Mouse (Mus musculus) heart, embryonic 11.5 days (tissue): ENCODE measurements around the gene Grm1. TPM values are rescaled to one million over a fixed set of nuclear protein-coding genes. Genes with fewer than 3 reads are reported as not detected.

ENCODE experiments used
- ATAC-seq: fragments of 200-750 bp; cut with Nextera tagmentation; replicated peaks from 2 replicates; pipeline ENCODE4 v1.8.0; 2017; ENCODE audit warnings: moderate library complexity; ENCODE audit not compliant: insufficient number of reproducible peaks, low FRiP score, low TSS enrichment
- H3K27ac ChIP-seq: fragments of 300-500 bp; sonication (generic); 2 replicates; pipeline ENCODE4 v1.5.1; 2014; ENCODE audit warnings: mild to moderate bottlenecking, low read depth, low read length
- H3K27me3 ChIP-seq: fragments of 300-500 bp; sonication (generic); 2 replicates; pipeline ENCODE4 v1.6.1; 2014; ENCODE audit warnings: mild to moderate bottlenecking, low read length, mixed read lengths; ENCODE audit not compliant: control insufficient read depth, insufficient read depth
- H3K36me3 ChIP-seq: fragments of 300-500 bp; sonication (generic); 2 replicates; pipeline ENCODE4 v1.6.1; 2014; ENCODE audit warnings: mild to moderate bottlenecking, low read length, moderate library complexity, mixed read lengths; ENCODE audit not compliant: control insufficient read depth, insufficient read depth
- H3K4me1 ChIP-seq: fragments of 300-500 bp; sonication (generic); 2 replicates; pipeline ENCODE4 v1.6.1; 2014; ENCODE audit warnings: low read length; ENCODE audit not compliant: control insufficient read depth, insufficient read depth
- H3K4me2 ChIP-seq: fragments of 300-500 bp; sonication (generic); 2 replicates; pipeline ENCODE4 v1.6.1; 2014; ENCODE audit warnings: mild to moderate bottlenecking, moderate library complexity
- H3K4me3 ChIP-seq: fragments of 300-500 bp; sonication (generic); 2 replicates; pipeline ENCODE4 v1.5.1; 2014; ENCODE audit warnings: low read depth, low read length
- H3K9ac ChIP-seq: fragments of 300-500 bp; sonication (generic); 2 replicates; pipeline ENCODE4 v1.6.1; 2014; ENCODE audit warnings: mild to moderate bottlenecking, low read depth, low read length, moderate library complexity
- H3K9me3 ChIP-seq: fragments of 300-500 bp; sonication (generic); replicated peaks from 2 replicates; pipeline ENCODE4 v1.6.1; 2016; ENCODE audit warnings: low read length; ENCODE audit not compliant: control insufficient read depth
- WGBS: fragments of 180-500 bp; shearing (Covaris S2); extraction: QIAGEN DNeasy Blood & Tissue Kit; methylation state at CpG from one replicate; pipeline ENCODE4 v1.1.7; 2014; ENCODE audit not compliant: insufficient replicate concordance; 5-methylcytosine and 5-hydroxymethylcytosine counted together
- polyA plus RNA-seq: library from polyadenylated mRNA; unstranded; fragments of >200 nt; fragmentation: Nextera tagmentation; extraction: Ambion mirVana; gene quantifications from 2 replicates; pipeline ENCODE4 v1.2.1, GENCODE M21; 2014

Grm1 gene
- polyA plus RNA-seq, 1 experiment from 2014 or later = not detected

DNA sequence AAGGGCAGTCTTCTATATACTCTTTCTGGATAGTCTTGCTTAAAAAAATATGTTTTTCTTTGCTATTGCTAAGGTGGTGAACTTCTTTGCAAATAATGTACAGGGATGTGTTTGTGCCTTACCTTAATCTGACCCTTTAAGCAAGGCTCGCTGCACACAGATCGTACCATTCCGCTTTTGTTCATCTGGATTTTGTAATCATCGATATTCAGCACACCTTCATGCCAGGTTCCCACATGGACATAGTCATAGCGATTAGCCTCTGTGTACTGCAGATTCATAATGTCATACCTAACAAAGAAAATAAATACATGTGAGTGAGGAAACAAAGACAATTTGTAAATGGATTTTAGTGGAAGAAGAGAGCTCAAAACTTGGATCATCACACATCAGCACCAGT lies 340.8 kb downstream of the Grm1 start:
- no peaks in the 10 kb centered on the region for H3K27me3 ChIP-seq
- ATAC-seq = no peak
- 86% methylated on average over 5 of the region's 5 CpGs for WGBS

DNA sequence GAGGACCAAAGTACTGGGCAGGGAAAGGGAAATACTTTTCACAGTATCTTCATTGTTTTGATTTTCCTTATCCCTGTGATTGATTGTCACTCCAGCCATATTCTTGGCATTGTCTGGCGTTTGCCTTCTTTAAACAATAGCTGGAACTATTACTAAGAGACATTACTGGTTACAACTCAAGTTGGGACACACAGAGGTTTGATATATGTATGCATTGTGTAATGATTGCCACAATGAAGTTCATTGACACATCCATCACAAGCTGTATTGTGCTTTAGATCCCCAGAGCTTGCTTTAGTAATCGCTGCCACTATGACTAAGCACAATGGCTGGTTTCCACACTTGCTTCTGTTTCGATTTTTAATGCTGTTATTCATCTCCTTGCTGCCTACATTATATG lies 341.4 kb downstream of the Grm1 start:
- Histone ChIP-seq H3K27ac (no peak overlapping the region), H3K9me3 (no peaks in the 10 kb centered on the region), H3K4me2 (no peak overlapping the region), H3K9ac (no peak overlapping the region), H3K27me3 (no peaks in the 10 kb centered on the region), H3K36me3 (no peaks in the 10 kb centered on the region), H3K4me3 (no peak overlapping the region), H3K4me1 (no peaks in the 10 kb centered on the region)
- WGBS = 67% methylated on average over 3 of the region's 3 CpGs
- ATAC-seq = no peak

More for the DNA sequence above, 340.8 kb downstream of the Grm1 start:
- Histone ChIP-seq H3K9me3 (no peaks in the 10 kb centered on the region), H3K4me1 (no peaks in the 10 kb centered on the region), H3K27ac (no peak overlapping the region), H3K9ac (no peak overlapping the region), H3K4me3 (no peak overlapping the region), H3K4me2 (no peak overlapping the region), H3K36me3 (no peaks in the 10 kb centered on the region)

DNA sequence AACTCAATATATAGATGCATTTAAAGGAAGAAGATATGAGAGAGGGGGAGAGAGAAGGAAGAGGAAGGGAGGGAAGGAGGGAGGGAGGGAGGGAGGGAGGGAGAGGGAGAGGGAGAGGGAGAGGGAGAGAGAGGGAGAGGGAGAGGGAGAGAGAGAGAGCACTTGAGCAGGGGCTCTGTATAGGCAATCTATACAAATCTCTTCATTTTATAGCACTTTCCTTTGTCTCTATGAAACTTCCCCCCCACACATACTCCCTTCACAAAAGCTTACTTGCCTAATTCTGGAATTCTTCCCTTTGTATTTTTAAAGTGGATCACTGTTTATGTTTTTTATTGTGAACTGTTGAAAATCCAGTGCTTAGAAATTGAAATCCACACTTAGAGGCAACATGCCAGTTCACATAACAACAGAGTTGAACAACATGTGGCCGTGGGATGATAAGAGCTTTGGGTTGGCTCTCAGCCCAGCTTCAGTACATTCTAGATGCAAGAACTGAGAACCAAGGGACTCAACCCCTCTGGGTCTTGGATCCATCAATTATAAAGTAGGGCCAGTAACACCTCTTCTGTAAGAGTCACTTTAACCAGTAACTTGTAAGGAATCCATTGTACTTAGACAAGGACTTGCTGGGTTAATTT lies 345.0 kb downstream of the Grm1 start:
- H3K4me2 ChIP-seq = no peak overlapping the region
- no peaks in the 10 kb centered on the region for H3K9me3 ChIP-seq
- no peaks in the 10 kb centered on the region for H3K27me3 ChIP-seq
- no peak overlapping the region for H3K27ac ChIP-seq
- ATAC-seq = no peak
- H3K4me1 ChIP-seq = no peaks in the 10 kb centered on the region
- H3K36me3 ChIP-seq = no peaks in the 10 kb centered on the region
- no peak overlapping the region for H3K9ac ChIP-seq
- 41% methylated on average over 1 of the region's 1 CpGs for WGBS
- H3K4me3 ChIP-seq = no peak overlapping the region

DNA sequence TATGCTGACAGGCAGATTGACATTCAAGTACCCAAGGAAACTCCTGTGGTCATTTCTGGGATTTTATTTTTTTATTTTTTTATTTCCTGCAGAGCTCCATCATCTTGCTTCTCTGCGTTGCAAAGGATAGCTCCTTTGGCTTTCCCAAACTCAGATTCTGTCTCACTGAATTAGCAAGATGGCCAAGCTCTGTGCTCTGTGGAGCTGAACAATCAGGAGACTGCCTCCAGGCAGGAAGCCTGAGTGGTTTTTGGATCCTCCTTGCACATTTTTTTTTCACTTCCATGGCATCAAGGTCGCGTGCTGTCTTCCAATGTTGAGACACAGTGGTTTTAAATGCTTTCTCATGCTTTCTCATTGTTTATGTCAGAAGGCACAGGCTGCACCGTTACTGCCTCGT lies 347.6 kb downstream of the Grm1 start:
- no peak overlapping the region for H3K4me2 ChIP-seq
- no peaks in the 10 kb centered on the region for H3K9me3 ChIP-seq
- H3K27ac ChIP-seq = no peak overlapping the region
- no peaks in the 10 kb centered on the region for H3K36me3 ChIP-seq
- no peaks in the 10 kb centered on the region for H3K27me3 ChIP-seq
- no peaks in the 10 kb centered on the region for H3K4me1 ChIP-seq
- no peak overlapping the region for H3K4me3 ChIP-seq
- ATAC-seq = no peak
- WGBS = 74% methylated on average over 5 of the region's 5 CpGs
- no peak overlapping the region for H3K9ac ChIP-seq

DNA sequence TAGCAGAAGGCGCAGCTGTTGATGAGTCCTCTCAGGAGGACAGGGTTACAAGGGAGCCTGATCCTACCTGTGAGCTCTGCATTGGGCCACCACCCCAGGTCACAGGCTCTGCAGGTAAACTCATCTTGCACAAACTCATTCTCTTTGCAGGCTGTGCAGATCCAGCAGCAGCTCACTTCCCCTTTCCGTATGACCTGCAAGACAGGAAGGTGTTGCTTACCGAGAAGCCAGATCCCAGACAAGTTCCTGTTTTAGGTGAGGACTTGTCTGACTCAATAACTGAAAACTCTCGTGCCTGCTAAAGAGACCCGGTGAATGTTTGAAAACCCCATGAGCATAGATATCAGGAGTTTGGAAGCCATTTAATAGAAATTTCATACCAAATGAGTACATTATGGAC lies 349.1 kb downstream of the Grm1 start:
- no peak overlapping the region for H3K4me3 ChIP-seq
- H3K4me2 ChIP-seq = no peak overlapping the region
- 74% methylated on average over 5 of the region's 5 CpGs for WGBS
- H3K27ac ChIP-seq = no peak overlapping the region
- H3K36me3 ChIP-seq = no peaks in the 10 kb centered on the region
- no peak overlapping the region for H3K9ac ChIP-seq
- no peaks in the 10 kb centered on the region for H3K9me3 ChIP-seq
- H3K4me1 ChIP-seq = no peaks in the 10 kb centered on the region
- ATAC-seq = no peak
- H3K27me3 ChIP-seq = no peaks in the 10 kb centered on the region

DNA sequence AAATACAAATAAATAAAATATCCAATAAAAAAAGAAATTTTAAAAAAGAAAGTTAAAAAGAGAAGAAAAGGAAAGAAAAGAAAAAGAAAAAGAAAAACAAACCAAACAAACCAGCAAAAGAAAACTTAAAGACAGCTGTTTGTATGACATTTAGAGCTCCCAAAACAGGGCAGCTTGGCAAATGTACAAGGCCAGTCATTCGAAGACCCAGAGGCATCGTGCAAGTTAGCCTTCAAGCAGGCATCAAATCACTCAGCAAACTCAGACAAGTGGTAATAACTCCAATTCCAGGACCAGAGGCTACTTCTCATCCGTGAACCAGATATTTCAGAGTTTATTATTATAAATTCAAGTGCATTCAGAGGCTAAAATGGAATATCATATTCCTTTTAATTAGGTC lies 355.7 kb downstream of the Grm1 start:
- no peak for ATAC-seq
- H3K4me1 ChIP-seq = no peaks in the 10 kb centered on the region
- 78% methylated on average over 3 of the region's 3 CpGs for WGBS
- H3K36me3 ChIP-seq = no peaks in the 10 kb centered on the region
- H3K27ac ChIP-seq = no peak overlapping the region
- no peaks in the 10 kb centered on the region for H3K27me3 ChIP-seq
- no peak overlapping the region for H3K4me2 ChIP-seq
- H3K9me3 ChIP-seq = no peaks in the 10 kb centered on the region
- no peak overlapping the region for H3K4me3 ChIP-seq
- H3K9ac ChIP-seq = no peak overlapping the region

DNA sequence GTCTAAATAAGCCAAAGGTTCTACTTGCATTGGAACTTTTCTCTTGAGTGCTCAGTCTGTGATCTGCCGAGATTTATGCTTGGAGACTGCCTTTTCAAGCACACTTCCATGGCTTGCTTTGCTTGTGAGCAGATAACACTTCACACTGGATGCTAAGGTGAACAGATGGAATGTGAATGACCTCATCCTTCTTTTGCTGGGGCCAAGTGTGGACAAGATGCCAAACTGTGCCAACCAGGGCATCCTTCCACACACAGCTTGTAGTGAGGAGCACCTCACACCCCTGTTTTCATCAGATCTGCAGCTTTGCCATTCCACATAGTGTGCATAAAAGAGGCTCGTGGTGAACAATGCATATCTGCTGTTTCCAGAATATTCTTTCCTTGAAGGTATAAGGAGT lies 371.3 kb downstream of the Grm1 start:
- H3K4me1 ChIP-seq = no peaks in the 10 kb centered on the region
- H3K9me3 ChIP-seq = no peaks in the 10 kb centered on the region
- H3K9ac ChIP-seq = no peak overlapping the region
- no peaks in the 10 kb centered on the region for H3K27me3 ChIP-seq
- H3K27ac ChIP-seq = no peak overlapping the region
- H3K4me2 ChIP-seq = no peak overlapping the region
- H3K4me3 ChIP-seq = no peak overlapping the region
- ATAC-seq = no peak
- no peaks in the 10 kb centered on the region for H3K36me3 ChIP-seq
- 55% methylated on average over 2 of the region's 2 CpGs for WGBS

DNA sequence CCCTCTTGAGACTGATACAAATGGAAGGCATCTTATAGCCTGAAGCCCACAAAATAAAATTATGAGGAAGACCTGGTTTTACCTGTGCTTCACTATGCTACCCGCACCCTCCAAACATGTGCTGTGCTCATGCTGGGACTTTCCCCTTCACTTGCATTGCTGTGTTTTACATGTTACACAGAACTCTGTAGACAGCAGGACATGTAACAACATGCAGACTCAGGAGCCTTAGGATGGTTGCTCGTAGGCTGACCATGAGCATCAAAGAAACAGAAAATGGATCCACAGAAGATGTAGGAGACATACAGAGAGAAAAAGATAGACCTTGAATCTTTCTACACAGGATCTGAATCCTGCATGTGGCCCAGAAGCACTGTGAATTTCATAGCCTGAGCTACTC lies 371.8 kb downstream of the Grm1 start:
- Histone ChIP-seq H3K4me2 (no peak overlapping the region), H3K27ac (no peak overlapping the region), H3K36me3 (no peaks in the 10 kb centered on the region), H3K4me3 (no peak overlapping the region), H3K9ac (no peak overlapping the region), H3K27me3 (no peaks in the 10 kb centered on the region), H3K4me1 (no peaks in the 10 kb centered on the region), H3K9me3 (no peaks in the 10 kb centered on the region)
- 84% methylated on average over 2 of the region's 2 CpGs for WGBS
- no peak for ATAC-seq

DNA sequence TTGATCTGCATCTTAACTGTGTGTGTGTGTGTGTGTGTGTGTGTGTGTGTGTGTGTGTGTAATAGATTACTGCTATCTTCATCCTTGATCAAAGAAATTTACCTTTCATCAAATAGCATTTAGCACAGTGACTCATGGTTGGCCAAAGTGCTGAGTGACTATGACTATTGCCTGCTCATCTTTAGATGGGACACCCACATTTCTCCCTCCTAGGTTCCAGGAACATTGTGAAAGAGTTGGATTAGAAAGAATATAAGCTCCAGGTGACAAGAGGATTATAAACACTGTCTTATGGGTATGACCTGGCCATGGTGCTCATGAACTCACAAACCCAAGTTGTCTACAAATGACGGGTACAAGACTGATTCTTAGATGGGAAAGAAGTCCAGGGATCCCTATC lies 374.1 kb downstream of the Grm1 start:
- Histone ChIP-seq H3K4me2 (no peak overlapping the region), H3K27me3 (no peaks in the 10 kb centered on the region), H3K4me3 (no peak overlapping the region), H3K36me3 (no peaks in the 10 kb centered on the region), H3K9me3 (no peaks in the 10 kb centered on the region), H3K9ac (no peak overlapping the region), H3K27ac (no peak overlapping the region), H3K4me1 (no peaks in the 10 kb centered on the region)
- 62% methylated on average over 1 of the region's 1 CpGs for WGBS
- no peak for ATAC-seq
